1 mouse cellular context compared by ENCODE assay signal in genomic region chr2:52377706-52378447, GRCm38 (mm10).
A peak's percentile ranks its signal among the peaks of the same experiment; 100 is the strongest.
TF ChIP-seq lines count a peak whose summit lies in the region.

No protein-coding gene starts in this region.

TF ChIP-seq in MEL, 35 proteins besides CTCF, POLR2A, EP300 and RAD21 (continued from another document):
- TF ChIP-seq HCFC1 (IDR thresholded peaks at IDR 0.05; ENCODE audit: low read depth, low read length), result 0 out of 2 replicates have a peak, but pooled peaks have one; percentile 37
- TF ChIP-seq MXI1 (IDR thresholded peaks at IDR 0.05; ENCODE audit: low read depth, low read length), result peak; percentile 75
- TF ChIP-seq RCOR1 (IDR thresholded peaks at IDR 0.05; ENCODE audit: low read depth, low read length), result 0 out of 2 replicates have a peak, but pooled peaks have one; percentile 6
- no peak for TF ChIP-seq JUND (IDR thresholded peaks at IDR 0.05; ENCODE audit: low read depth, low read length)
- peak; percentile 12; the same call in 1 of the 2 replicates for TF ChIP-seq MYC (IDR thresholded peaks at IDR 0.05; ENCODE audit: low read depth, low read length)
- 0 out of 2 replicates have a peak, but pooled peaks have one; percentile 14 for TF ChIP-seq ETS1 (IDR thresholded peaks at IDR 0.05; ENCODE audit: low read depth, low read length)
- no peak for TF ChIP-seq SMC3 (IDR thresholded peaks at IDR 0.05; ENCODE audit: low read depth, low read length)
- peak; percentile 65; the same call in 1 of the 2 replicates for TF ChIP-seq MAZ (IDR thresholded peaks at IDR 0.05; ENCODE audit: low read depth, low read length)
- TF ChIP-seq ZKSCAN1 (IDR thresholded peaks at IDR 0.05; ENCODE audit: low read depth, low read length), result no peak
